Mouse (Mus musculus): ENCODE measurements at regions not wholly inside any gene's neighbourhood (a gene's known extent, or its start where the extent isn't known, plus 50 kb on each side); places are given as distances from the start of the nearest gene placed in this dataset.

- no peak for DNase-seq (ENCODE audit: low spot score in 2 of 2)
Observed at GRCm38 (mm10) chr11:20929426-20929825, 98.6 kb upstream of the Lgalsl start.

- DNase-seq (ENCODE audit: low spot score in 2 of 2): no peak
Observed at GRCm38 (mm10) chr11:20930045-20930444, 99.2 kb upstream of the Lgalsl start.

- DNase-seq (ENCODE audit: low spot score in 2 of 2): no peak
Observed at GRCm38 (mm10) chr11:20930573-20930972, 99.7 kb upstream of the Lgalsl start.

- no peak for DNase-seq (ENCODE audit: low spot score in 2 of 2)
Observed at GRCm38 (mm10) chr11:20934191-20935062, 103.6 kb upstream of the Lgalsl start.

GRCm38 (mm10) chr11:20935063-20935370, 104.2 kb upstream of the Lgalsl start:
- no peak for DNase-seq (ENCODE audit: low spot score in 2 of 2)

- DNase-seq (ENCODE audit: low spot score in 2 of 2): no peak
Observed at GRCm38 (mm10) chr11:20935910-20936309, 105.1 kb upstream of the Lgalsl start.

GRCm38 (mm10) chr11:20936996-20937395, 106.1 kb upstream of the Lgalsl start:
- DNase-seq (ENCODE audit: low spot score in 2 of 2): no peak

- DNase-seq (ENCODE audit: low spot score in 2 of 2): no peak
Observed at GRCm38 (mm10) chr11:20937942-20938341, 107.1 kb upstream of the Lgalsl start.

GRCm38 (mm10) chr11:20939644-20940043, 108.8 kb upstream of the Lgalsl start:
- DNase-seq (ENCODE audit: low spot score in 2 of 2): no peak

- DNase-seq (ENCODE audit: low spot score in 2 of 2): peak; percentile 23 to 39
Observed at GRCm38 (mm10) chr11:20941546-20941945, 110.7 kb upstream of the Lgalsl start.

- no peak for DNase-seq (ENCODE audit: low spot score in 2 of 2)
Observed at GRCm38 (mm10) chr11:20955561-20955960, 124.7 kb upstream of the Lgalsl start.

GRCm38 (mm10) chr11:20957766-20958165, 126.9 kb upstream of the Lgalsl start:
- DNase-seq (ENCODE audit: low spot score in 2 of 2): no peak

GRCm38 (mm10) chr11:20958233-20958632, 127.4 kb upstream of the Lgalsl start:
- no peak for DNase-seq (ENCODE audit: low spot score in 2 of 2)

GRCm38 (mm10) chr11:20960066-20960465, 129.2 kb upstream of the Lgalsl start:
- DNase-seq (ENCODE audit: low spot score in 2 of 2): no peak

- no peak for DNase-seq (ENCODE audit: low spot score in 2 of 2)
Observed at GRCm38 (mm10) chr11:20960750-20961149, 129.9 kb upstream of the Lgalsl start.

GRCm38 (mm10) chr11:20961626-20962025, 129.5 kb upstream of the Peli1 start:
- DNase-seq (ENCODE audit: low spot score in 2 of 2): no peak

- DNase-seq (ENCODE audit: low spot score in 2 of 2): no peak
Observed at GRCm38 (mm10) chr11:20965575-20966239, 125.4 kb upstream of the Peli1 start.

GRCm38 (mm10) chr11:20967321-20967984, 123.6 kb upstream of the Peli1 start:
- DNase-seq (ENCODE audit: low spot score in 2 of 2): no peak

- no peak for DNase-seq (ENCODE audit: low spot score in 2 of 2)
Observed at GRCm38 (mm10) chr11:20968341-20968740, 122.8 kb upstream of the Peli1 start.

GRCm38 (mm10) chr11:20973141-20973540, 118.0 kb upstream of the Peli1 start:
- no peak for DNase-seq (ENCODE audit: low spot score in 2 of 2)

GRCm38 (mm10) chr11:20981588-20981987, 109.5 kb upstream of the Peli1 start:
- no peak for DNase-seq (ENCODE audit: low spot score in 2 of 2)

- DNase-seq (ENCODE audit: low spot score in 2 of 2): no peak
Observed at GRCm38 (mm10) chr11:20982010-20982409, 109.1 kb upstream of the Peli1 start.

- DNase-seq (ENCODE audit: low spot score in 2 of 2): no peak
Observed at GRCm38 (mm10) chr11:20982500-20982899, 108.6 kb upstream of the Peli1 start.
